Mouse (Mus musculus) liver, adult 2 months (tissue): Measurements from ENCODE around the gene Esp6.

Source experiments
- CTCF ChIP-seq: fragments of 200-500 bp; IDR thresholded peaks from 2 replicates; pipeline ENCODE4 v1.5.1; 2011; ENCODE audit warnings: low read depth, low read length, control low read depth
- POLR2A ChIP-seq: fragments of 200-500 bp; IDR thresholded peaks from 2 replicates; pipeline ENCODE4 v1.6.1; 2011; ENCODE audit warnings: low read length, control low read depth; ENCODE audit not compliant: insufficient read depth; ENCODE audit errors: extremely low read depth

DNA sequence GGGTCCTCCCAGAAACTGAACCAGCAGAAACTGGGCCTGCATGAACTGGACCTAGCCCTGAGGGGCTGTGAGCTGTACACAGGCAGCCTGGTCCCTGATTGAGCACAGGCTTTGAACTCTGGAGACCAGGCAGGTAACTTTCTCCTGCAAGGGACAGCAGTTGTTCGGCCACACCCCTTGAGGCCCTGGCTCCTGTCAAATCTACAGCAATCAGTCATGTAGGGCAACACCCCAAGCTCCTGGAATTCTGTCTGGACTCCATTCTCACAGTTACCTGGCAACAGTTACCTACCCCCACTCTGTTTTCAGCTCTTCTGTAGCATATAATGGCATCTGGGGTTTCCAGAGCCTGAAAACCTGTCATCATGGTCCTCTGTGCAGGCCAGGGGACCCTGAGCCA lies 30.2 kb upstream of the Esp6 start:
- TF ChIP-seq CTCF = no peak
- no peak for TF ChIP-seq POLR2A
